Mouse (Mus musculus): ENCODE measurements around the gene Trpc4. TPM values are rescaled to one million over a fixed set of nuclear protein-coding genes. Genes with fewer than 3 reads are reported as not detected.

Gene Trpc4
- polyA plus RNA-seq (2012; rRNA removed; ENCODE audit: low replicate concordance), result 0.06 TPM in 2 replicates

GRCm38 (mm10) chr3:54155639-54156315, at the start of gene Trpc4:
Gene Trpc4, plus strand, starts transcription at chr3:54156035.

GRCm38 (mm10) chr3:54360897-54361296, 205.1 kb downstream of the Trpc4 start, which contains the start of gene Postn:
Gene Postn, plus strand, starts transcription at chr3:54361109.

Other genes with a start within 250 kb of the Trpc4 start
- gene Postn, start 205.1 kb downstream of the Trpc4 start, polyA plus RNA-seq (2012; rRNA removed; ENCODE audit: low replicate concordance), result 0.58 and 2.6 TPM in 2 replicates

Measured in duodenum, adult 2 months (tissue).